Mouse (Mus musculus) forebrain, embryonic 12.5 days (tissue): ENCODE measurements around the gene Sirt2. TPM values are rescaled to one million over a fixed set of nuclear protein-coding genes. Genes with fewer than 3 reads are reported as not detected.

Source experiments
- ATAC-seq: fragments of 200-750 bp; cut with Nextera tagmentation; 2 replicates; pipeline ENCODE4 v1.8.0; 2017; ENCODE audit warnings: moderate TSS enrichment; ENCODE audit not compliant: low FRiP score
- H3K27ac ChIP-seq: fragments of 300-500 bp; sonication (generic); 2 replicates; pipeline ENCODE4 v1.5.1; 2016; ENCODE audit warnings: mild to moderate bottlenecking
- H3K27me3 ChIP-seq: fragments of 300-500 bp; sonication (generic); 2 replicates; pipeline ENCODE4 v1.6.1; 2016; ENCODE audit warnings: mild to moderate bottlenecking
- H3K36me3 ChIP-seq: fragments of 300-500 bp; sonication (generic); replicated peaks from 2 replicates; pipeline ENCODE4 v1.6.1; 2016; ENCODE audit warnings: mild to moderate bottlenecking
- H3K4me1 ChIP-seq: fragments of 300-500 bp; sonication (generic); 2 replicates; pipeline ENCODE4 v1.6.1; 2016
- H3K4me2 ChIP-seq: fragments of 300-500 bp; sonication (generic); 2 replicates; pipeline ENCODE4 v1.6.1; 2016; ENCODE audit warnings: mild to moderate bottlenecking, moderate library complexity
- H3K4me3 ChIP-seq: fragments of 300-500 bp; sonication (generic); replicated peaks from 2 replicates; pipeline ENCODE4 v1.5.1; 2016; ENCODE audit warnings: mild to moderate bottlenecking
- H3K9ac ChIP-seq: fragments of 300-500 bp; sonication (generic); 2 replicates; pipeline ENCODE4 v1.6.1; 2016; ENCODE audit warnings: mild to moderate bottlenecking
- H3K9me3 ChIP-seq: fragments of 300-500 bp; sonication (generic); 2 replicates; pipeline ENCODE4 v1.6.1; 2016
- WGBS: fragments of 180-500 bp; shearing (Covaris S2); methylation state at CpG from one replicate; pipeline ENCODE4 v1.1.7; 2016; 5-methylcytosine and 5-hydroxymethylcytosine counted together
- polyA plus RNA-seq: library from polyadenylated mRNA; unstranded; fragments of >200 nt; fragmentation: Nextera tagmentation; extraction: Ambion mirVana; gene quantifications from 2 replicates; pipeline ENCODE4 v1.2.1, GENCODE M21; 2016

Gene Sirt2
- 68.3 and 77.4 TPM in 2 replicates for polyA plus RNA-seq

- ATAC-seq = peak; percentile 98
- no peak within 1 kb of the TSS for H3K27ac ChIP-seq
Observed at GRCm38 (mm10) chr7:28766173-28766879, at the start of gene Sirt2. TSS of gene Sirt2 (plus strand) at chr7:28766735.

DNA sequence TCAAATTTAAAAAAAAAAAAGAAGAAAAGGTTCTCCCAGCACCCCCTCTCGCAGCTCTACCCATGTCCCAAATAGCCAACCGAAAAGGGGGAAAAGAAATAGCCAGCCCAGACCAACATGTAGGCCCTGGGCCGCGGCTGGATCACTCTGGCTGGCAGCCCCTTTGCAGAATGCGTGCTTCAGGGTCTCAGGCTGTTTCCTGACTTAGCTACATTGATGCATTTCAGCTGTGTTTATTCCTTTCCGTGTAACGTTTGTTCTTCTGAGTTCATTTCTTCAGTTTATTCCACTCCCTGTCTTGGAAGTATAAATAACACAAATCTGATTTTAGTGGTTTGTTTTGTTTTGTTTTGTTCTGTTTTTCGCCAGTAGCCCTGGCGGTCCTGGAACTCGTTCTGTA, 48.8 kb upstream of the Sirt2 start:
- Histone ChIP-seq H3K4me2 (no peak overlapping the region), H3K27ac (no peak overlapping the region), H3K9ac (no peak overlapping the region), H3K9me3 (no peaks in the 10 kb centered on the region), H3K4me3 (no peak overlapping the region), H3K4me1 (peaks cover 10% of the 10 kb centered on the region), H3K27me3 (no peaks in the 10 kb centered on the region), H3K36me3 (no peaks in the 10 kb centered on the region)
- WGBS = 91% methylated on average over 10 of the region's 10 CpGs
- ATAC-seq = no peak

More at GRCm38 (mm10) chr7:28766173-28766879, at the start of gene Sirt2:
- under 1% methylated on average over 45 of the region's 45 CpGs for WGBS
- H3K27me3 ChIP-seq = no peaks in the 10 kb centered on the region
- peak within 1 kb of the TSS; percentile 76 for H3K4me2 ChIP-seq
- H3K36me3 ChIP-seq = peaks cover 6% of the 10 kb centered on the region
- peak within 1 kb of the TSS; percentile 74 for H3K9ac ChIP-seq
- peaks cover 27% of the 10 kb centered on the region for H3K4me1 ChIP-seq
- H3K4me3 ChIP-seq = peak within 1 kb of the TSS; percentile 79
- no peaks in the 10 kb centered on the region for H3K9me3 ChIP-seq

DNA sequence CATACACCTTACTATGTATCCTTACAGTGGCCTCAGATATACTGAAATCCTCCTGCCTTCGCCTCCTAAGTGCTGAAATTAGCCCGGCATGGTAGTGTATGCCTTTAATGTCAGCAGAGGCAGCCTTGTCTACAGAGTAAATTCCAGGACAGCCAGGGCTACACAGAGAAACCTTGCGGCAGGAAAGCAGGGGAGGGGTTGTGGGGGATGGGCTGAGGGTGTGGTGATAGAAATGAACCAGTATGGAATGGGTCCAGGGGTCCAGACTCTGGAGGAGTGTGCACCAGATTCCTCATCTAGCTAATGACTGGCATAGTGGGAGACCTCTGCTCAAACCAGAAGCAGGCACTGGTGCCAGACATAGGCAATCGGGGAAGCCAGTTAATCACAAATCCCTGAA, 47.4 kb upstream of the Sirt2 start:
- peaks cover 10% of the 10 kb centered on the region for H3K4me1 ChIP-seq
- no peaks in the 10 kb centered on the region for H3K36me3 ChIP-seq
- H3K9ac ChIP-seq = no peak overlapping the region
- no peaks in the 10 kb centered on the region for H3K9me3 ChIP-seq
- no peaks in the 10 kb centered on the region for H3K27me3 ChIP-seq
- H3K4me3 ChIP-seq = no peak overlapping the region
- WGBS = 57% methylated on average over 4 of the region's 4 CpGs
- no peak overlapping the region for H3K27ac ChIP-seq
- H3K4me2 ChIP-seq = no peak overlapping the region
- ATAC-seq = no peak

DNA sequence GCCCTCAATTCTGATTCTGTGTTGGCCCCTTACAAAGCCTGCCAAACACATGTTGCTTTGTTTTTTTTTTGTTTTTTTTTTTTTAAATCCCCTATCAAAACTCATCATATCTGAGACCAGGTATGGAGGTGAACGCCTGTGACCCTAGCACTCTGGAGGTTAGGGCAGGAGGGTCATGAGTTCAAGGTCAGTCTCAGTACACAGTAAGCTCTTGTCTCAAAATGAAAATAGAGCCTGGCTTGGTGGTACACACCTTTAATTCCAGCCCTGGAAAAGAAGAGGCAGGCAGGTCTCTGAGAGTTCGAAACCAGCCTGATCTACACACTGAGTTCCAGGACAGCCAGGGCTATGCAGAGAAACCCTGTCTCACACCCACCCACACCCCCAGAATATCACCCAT, 46.9 kb upstream of the Sirt2 start:
- no peak for ATAC-seq
- Histone ChIP-seq H3K4me3 (no peak overlapping the region), H3K27ac (no peak overlapping the region), H3K9ac (no peak overlapping the region), H3K27me3 (no peaks in the 10 kb centered on the region), H3K4me1 (peaks cover 10% of the 10 kb centered on the region), H3K9me3 (no peaks in the 10 kb centered on the region), H3K4me2 (no peak overlapping the region), H3K36me3 (no peaks in the 10 kb centered on the region)
- WGBS = 89% methylated on average over 2 of the region's 2 CpGs

GRCm38 (mm10) chr7:28720753-28721537, 45.6 kb upstream of the Sirt2 start:
- H3K9me3 ChIP-seq = no peaks in the 10 kb centered on the region
- ATAC-seq = no peak
- no peaks in the 10 kb centered on the region for H3K27me3 ChIP-seq
- no peak overlapping the region for H3K27ac ChIP-seq
- 73% methylated on average over 3 of the region's 3 CpGs for WGBS
- H3K4me3 ChIP-seq = no peak overlapping the region
- no peaks in the 10 kb centered on the region for H3K36me3 ChIP-seq
- H3K4me2 ChIP-seq = no peak overlapping the region
- H3K4me1 ChIP-seq = peaks cover 10% of the 10 kb centered on the region
- no peak overlapping the region for H3K9ac ChIP-seq

DNA sequence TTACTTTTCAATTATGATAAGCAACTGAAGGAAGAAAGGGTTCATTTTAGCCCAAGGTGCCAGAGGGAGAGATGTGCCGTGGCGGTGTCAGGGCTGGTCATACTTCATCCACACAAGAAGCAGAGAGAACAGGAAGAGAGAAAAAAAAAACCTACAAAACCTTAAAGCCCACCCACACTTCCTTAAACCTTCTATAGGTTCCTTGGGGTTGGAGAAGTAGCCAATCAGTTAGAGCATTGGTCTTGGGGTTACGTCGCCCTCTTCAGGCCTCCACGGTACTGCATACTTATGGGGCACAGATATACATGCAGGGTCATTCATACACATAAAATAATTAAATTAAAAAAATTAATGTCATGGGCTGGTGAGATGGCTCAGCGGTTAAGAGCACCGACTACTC, 44.5 kb upstream of the Sirt2 start:
- Histone ChIP-seq H3K27me3 (no peaks in the 10 kb centered on the region), H3K4me1 (peaks cover 2% of the 10 kb centered on the region; the same call in 1 of the 2 replicates), H3K36me3 (no peaks in the 10 kb centered on the region), H3K9me3 (no peaks in the 10 kb centered on the region), H3K9ac (no peak overlapping the region), H3K4me2 (no peak overlapping the region), H3K4me3 (no peak overlapping the region), H3K27ac (no peak overlapping the region)
- 93% methylated on average over 7 of the region's 7 CpGs for WGBS
- ATAC-seq = no peak

DNA sequence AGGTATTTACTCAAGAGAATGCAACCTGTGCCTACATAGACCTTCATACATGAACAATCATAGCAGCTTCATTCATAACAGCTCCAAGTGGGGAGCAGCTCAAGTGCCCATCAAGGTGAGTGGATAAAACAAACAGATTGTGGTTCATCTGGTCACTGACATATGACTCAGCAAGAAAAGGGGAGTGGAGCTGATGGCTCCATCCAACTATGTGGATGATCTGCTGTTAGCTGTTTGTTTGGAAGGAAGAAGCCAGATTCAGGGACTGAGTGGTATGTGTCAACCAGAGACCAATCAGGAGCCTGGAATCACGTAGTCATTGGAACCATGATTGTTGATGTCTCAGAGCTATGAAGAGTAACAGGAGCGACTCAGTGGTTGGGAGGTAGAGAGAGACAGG, 41.9 kb upstream of the Sirt2 start:
- no peaks in the 10 kb centered on the region for H3K9me3 ChIP-seq
- H3K4me2 ChIP-seq = no peak overlapping the region
- no peak for ATAC-seq
- H3K9ac ChIP-seq = no peak overlapping the region
- WGBS = 93% methylated on average over 2 of the region's 2 CpGs
- H3K4me3 ChIP-seq = no peak overlapping the region
- H3K27me3 ChIP-seq = no peaks in the 10 kb centered on the region
- H3K27ac ChIP-seq = no peak overlapping the region
- H3K4me1 ChIP-seq = 0 out of 2 replicates have a peak, but pooled peaks cover 5% of the 10 kb centered on the region
- no peaks in the 10 kb centered on the region for H3K36me3 ChIP-seq

DNA sequence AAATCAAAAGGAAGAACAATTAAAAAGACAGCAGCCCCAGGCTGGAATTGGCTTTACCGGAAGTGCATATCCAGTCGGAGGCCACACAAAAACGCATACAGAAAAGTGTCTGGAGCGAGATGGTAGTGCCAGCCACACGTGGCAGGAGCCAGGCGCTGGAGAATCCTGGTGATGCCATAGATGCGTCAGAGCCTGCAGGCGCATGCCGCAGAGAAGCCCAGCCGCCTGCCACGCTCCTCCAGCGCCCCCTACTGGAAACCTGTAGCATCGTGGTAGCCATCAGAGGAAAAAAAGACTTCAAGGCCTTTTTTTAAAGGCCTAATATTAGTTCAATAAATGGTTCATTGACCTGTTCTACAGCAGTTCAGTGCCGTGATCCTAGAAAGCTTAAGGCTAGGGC, 39.9 kb upstream of the Sirt2 start:
- no peak overlapping the region for H3K4me3 ChIP-seq
- H3K36me3 ChIP-seq = no peaks in the 10 kb centered on the region
- peaks cover 6% of the 10 kb centered on the region; the same call in 1 of the 2 replicates for H3K27me3 ChIP-seq
- no peaks in the 10 kb centered on the region for H3K9me3 ChIP-seq
- 0 out of 2 replicates have a peak, but pooled peaks cover 5% of the 10 kb centered on the region for H3K4me1 ChIP-seq
- ATAC-seq = 0 out of 2 replicates have a peak, but pooled peaks have one; percentile 55
- H3K27ac ChIP-seq = no peak overlapping the region
- peak overlapping the region; percentile 19; the same call in 1 of the 2 replicates for H3K4me2 ChIP-seq
- no peak overlapping the region for H3K9ac ChIP-seq
- 8% methylated on average over 14 of the region's 14 CpGs for WGBS

GRCm38 (mm10) chr7:28727649-28728340, 38.7 kb upstream of the Sirt2 start:
- WGBS = 61% methylated on average over 10 of the region's 10 CpGs

DNA sequence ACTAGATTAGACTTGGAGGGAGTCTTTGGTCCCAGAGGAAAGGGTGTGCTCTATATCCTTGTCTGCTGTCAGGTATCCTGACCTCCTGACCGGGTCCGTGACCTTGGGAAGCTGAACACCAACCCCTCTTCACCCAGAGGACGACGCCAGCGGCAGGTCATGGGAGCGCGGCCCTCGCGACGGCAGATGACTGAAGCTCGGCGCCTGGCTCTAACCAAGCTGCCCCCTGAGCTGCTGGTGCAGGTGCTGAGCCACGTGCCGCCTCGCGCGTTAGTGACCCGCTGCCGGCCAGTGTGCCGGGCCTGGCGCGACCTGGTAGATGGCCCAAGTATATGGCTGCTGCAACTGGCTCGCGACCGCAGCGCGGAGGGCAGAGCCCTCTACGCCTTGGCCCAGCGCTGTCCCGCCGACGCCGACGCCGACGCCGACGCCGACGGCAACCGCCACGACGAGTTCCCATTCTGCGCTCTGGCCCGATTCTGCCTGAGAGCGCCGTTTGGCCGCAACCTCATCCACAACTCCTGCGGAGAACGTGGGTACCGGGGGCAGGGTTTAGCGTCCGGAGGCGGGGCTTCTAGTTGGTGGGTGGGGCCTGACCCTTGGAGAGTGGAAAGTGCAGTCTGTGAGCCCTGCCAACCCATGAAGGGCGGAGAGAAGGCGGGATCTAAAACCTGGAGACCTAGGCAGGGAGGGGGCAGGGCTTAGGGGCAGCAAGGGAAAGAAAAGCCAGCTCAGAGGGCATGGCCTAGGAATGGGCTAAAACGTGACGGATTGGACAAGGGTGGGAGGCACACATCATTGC, 34.0 kb upstream of the Sirt2 start:
- Histone ChIP-seq H3K4me2 (peak overlapping the region; percentile 75), H3K36me3 (0 out of 2 replicates have a peak, but pooled peaks cover 4% of the 10 kb centered on the region), H3K27me3 (peaks cover 21% of the 10 kb centered on the region; the same call in 1 of the 2 replicates), H3K27ac (no peak overlapping the region), H3K4me3 (peak overlapping the region; percentile 45), H3K9me3 (no peaks in the 10 kb centered on the region), H3K9ac (peak overlapping the region; percentile 47; the same call in 1 of the 2 replicates), H3K4me1 (peaks cover 20% of the 10 kb centered on the region)
- 2% methylated on average over 56 of the region's 58 CpGs for WGBS
- ATAC-seq = peak; percentile 76

More at GRCm38 (mm10) chr7:28727649-28728340, 38.7 kb upstream of the Sirt2 start:
- H3K36me3 ChIP-seq = no peaks in the 10 kb centered on the region
- H3K4me2 ChIP-seq = no peak overlapping the region
- no peak overlapping the region for H3K27ac ChIP-seq
- peaks cover 11% of the 10 kb centered on the region for H3K4me1 ChIP-seq
- no peak overlapping the region for H3K4me3 ChIP-seq
- H3K9me3 ChIP-seq = no peaks in the 10 kb centered on the region
- H3K27me3 ChIP-seq = peaks cover 18% of the 10 kb centered on the region; the same call in 1 of the 2 replicates
- H3K9ac ChIP-seq = no peak overlapping the region
- ATAC-seq = no peak

GRCm38 (mm10) chr7:28733211-28733610, 33.3 kb upstream of the Sirt2 start:
- H3K9me3 ChIP-seq = no peaks in the 10 kb centered on the region
- H3K9ac ChIP-seq = no peak overlapping the region
- 5% methylated on average over 11 of the region's 11 CpGs for WGBS
- H3K27me3 ChIP-seq = peaks cover 21% of the 10 kb centered on the region; the same call in 1 of the 2 replicates
- no peak overlapping the region for H3K27ac ChIP-seq
- peaks cover 16% of the 10 kb centered on the region for H3K4me1 ChIP-seq
- peak overlapping the region; percentile 45 for H3K4me3 ChIP-seq
- ATAC-seq = no peak
- peak overlapping the region; percentile 75 for H3K4me2 ChIP-seq
- H3K36me3 ChIP-seq = peaks cover 8% of the 10 kb centered on the region
